9 mouse cellular contexts compared by ENCODE assay signal in the genomic region with DNA sequence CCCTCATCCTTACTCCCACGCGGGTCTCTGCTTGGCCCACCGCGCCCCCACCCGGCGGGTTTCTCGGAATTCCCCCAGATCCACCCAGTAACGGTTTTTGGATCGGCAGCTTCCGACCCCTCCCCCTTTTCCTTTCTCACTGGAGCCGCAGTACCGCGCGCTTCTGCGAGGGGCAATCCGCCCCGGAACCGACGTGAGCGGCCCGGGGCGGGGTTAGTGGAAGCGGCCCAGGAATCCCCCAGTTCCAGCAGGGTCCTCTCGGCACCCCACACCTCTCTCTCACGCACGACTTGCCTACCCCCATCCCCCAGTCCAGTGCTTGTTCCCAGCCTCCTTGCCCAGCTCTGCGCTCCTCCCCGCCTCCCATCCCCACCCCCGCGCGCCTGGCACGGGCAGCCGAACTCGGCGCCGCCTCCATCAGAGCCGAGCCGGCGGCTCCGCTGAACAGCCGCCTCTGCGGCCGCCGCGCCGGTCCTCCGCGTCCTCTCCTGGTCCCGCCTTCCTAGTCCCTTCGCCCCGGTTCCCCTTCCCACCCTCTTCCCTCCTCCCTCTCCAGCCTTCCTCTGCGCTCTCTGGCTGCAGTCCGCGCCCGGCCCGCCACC. TPM values are rescaled to one million over a fixed set of nuclear protein-coding genes. Genes with fewer than 3 reads are reported as not detected.
DNase-seq lines count a peak whose midpoint lies in the region; ATAC-seq lines count a peak whose summit lies in the region.
"Had no signal": no experiment of that assay in that cellular context is flagged by ENCODE, and none has a peak within 500 bp of the region (broad histone marks: within the 10 kb centered on the region; RNA-seq: fewer than 3 reads in every experiment).

TSS of gene March11 (plus strand) at position 420 of the 602 bp plus-strand sequence.

- DNase-seq in lung, postnatal 10 days, result peak; percentile 2
- no peak for DNase-seq in lung, postnatal 36 days
- peak; percentile 38 for DNase-seq in cerebellum, adult 8-10 months
- peak; percentile 20 for DNase-seq in forelimb bud, embryonic 11.5 days (ENCODE audit: low read depth, low spot score)
- peak; percentile 3 for DNase-seq in kidney, postnatal 14 days
- DNase-seq in liver, embryonic 11.5 days (ENCODE audit: low spot score), result peak; percentile 37
- DNase-seq in right cerebral cortex, adult 2 months (ENCODE audit: low spot score in 2 of 2), result peak; percentile 78 to 80
- no peak for DNase-seq in spleen, postnatal 4 days (ENCODE audit: low spot score in 2 of 2)

- peak within 1 kb of the TSS; percentile 52 for H3K4me3 ChIP-seq in liver, embryonic 11.5 days (ENCODE audit: low read depth, low read length)

- ATAC-seq in liver, embryonic 11.5 days (replicated peaks; ENCODE audit: low FRiP score), result peak; percentile 43; the same call in 1 of the 2 replicates

- H3K36me3 ChIP-seq in liver, embryonic 11.5 days (ENCODE audit: control insufficient read depth, insufficient read depth, low read length), result no peaks in the 10 kb centered on the region

- H3K4me2 ChIP-seq in liver, embryonic 11.5 days, result peak within 1 kb of the TSS; percentile 74

- H3K27ac ChIP-seq in liver, embryonic 11.5 days (ENCODE audit: low read depth, low read length), result no peak within 1 kb of the TSS

- H3K27me3 ChIP-seq in liver, embryonic 11.5 days (replicated peaks; ENCODE audit: control insufficient read depth, insufficient read depth, low read length), result peaks cover 23% of the 10 kb centered on the region

- H3K9ac ChIP-seq in liver, embryonic 11.5 days (ENCODE audit: low read depth, low read length), result no peak within 1 kb of the TSS

- no peaks in the 10 kb centered on the region for H3K9me3 ChIP-seq in liver, embryonic 11.5 days (ENCODE audit: control insufficient read depth, low read length)

- H3K4me1 ChIP-seq in liver, embryonic 11.5 days (replicated peaks; ENCODE audit: control insufficient read depth, insufficient read depth, low read length), result no peaks in the 10 kb centered on the region

- WGBS in liver, embryonic 11.5 days, result 1% methylated on average over 52 of the region's 56 CpGs

RNA-seq across cellular contexts. Expression of gene March11, which starts in this region (rescaled TPM):
- 0.75 and 1.5 TPM in 2 replicates for polyA plus RNA-seq in liver, embryonic 11.5 days (2014; fragmentation: Nextera tagmentation; extraction: Ambion mirVana)
- polyA plus RNA-seq: spleen, adult 2 months had no signal

Comparison
In these comparisons a context has a peak if more than half of its experiments do, and no peak if none do; other contexts are left out.
1. DNase-seq: peak in lung, postnatal 10 days (single experiment), cerebellum, adult 8-10 months (single experiment), forelimb bud, embryonic 11.5 days (single experiment), kidney, postnatal 14 days (single experiment), liver, embryonic 11.5 days (single experiment) and right cerebral cortex, adult 2 months (2 of 2); none in lung, postnatal 36 days (single experiment) and spleen, postnatal 4 days (0 of 2).